Mouse (Mus musculus): ENCODE measurements around the gene Gprc5b.

Gene Gprc5b

GRCm38 (mm10) chr7:118995007-118995406, at the start of gene Gprc5b:
Gene Gprc5b, minus strand, starts transcription at chr7:118995211.
- DNase-seq (ENCODE audit: low read depth, low spot score): peak; percentile 79

DNA sequence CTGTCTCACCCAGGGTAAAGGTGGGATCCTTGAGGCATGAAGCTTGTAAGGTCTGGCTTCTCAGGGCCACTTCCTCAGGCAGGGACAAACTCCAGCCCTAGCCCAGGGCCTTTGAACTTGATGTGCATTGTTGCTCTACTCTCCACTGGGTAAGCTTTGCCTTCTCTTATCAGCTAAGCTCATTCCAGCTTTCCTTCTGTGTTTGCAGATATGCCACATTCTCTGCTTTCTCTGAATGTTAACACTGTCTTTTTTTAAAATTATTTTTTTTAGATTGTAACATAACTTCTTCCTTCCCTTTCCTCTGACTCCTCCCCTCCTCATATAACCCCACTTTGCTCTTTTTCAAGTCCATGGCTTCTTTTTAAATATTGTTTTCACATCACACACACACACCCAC, 46.5 kb upstream of the Gprc5b start:
- DNase-seq (ENCODE audit: low read depth, low spot score): no peak

GRCm38 (mm10) chr7:119037581-119037980, 42.6 kb upstream of the Gprc5b start:
- no peak for DNase-seq (ENCODE audit: low read depth, low spot score)

DNA sequence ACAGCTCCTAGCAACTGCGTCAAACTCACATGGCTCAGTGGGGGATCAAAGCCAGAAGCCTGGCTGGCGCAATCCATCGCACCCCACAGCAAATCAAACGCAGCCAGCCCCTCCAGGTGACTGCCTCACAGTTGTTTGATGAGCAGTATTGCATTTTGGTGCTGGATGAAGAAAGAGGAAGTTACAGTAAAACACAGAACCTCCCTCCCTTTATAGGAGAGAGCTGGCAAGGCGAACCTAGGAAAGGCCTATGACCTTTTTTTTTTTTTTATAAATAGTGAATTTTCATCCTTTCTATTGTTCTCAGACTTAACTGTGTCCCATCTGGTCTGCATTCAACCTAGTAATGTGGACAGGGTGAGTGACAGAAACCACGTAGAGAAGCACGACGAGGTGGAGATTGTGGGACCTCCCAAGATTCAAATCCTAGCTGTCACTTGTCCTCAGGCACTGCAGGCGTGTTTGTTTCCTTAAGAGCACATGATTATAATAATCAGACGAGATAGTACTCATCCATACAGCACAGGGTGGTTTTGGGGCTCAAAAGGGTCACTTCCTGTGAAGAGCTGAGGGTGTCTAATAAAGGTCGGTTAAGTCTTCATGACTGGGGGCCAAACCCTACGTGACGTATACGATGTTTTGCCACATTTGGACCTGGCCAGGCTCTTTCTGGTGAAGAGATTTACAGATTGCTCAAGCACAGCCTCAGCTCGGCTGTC, 39.4 kb upstream of the Gprc5b start:
- no peak for DNase-seq (ENCODE audit: low read depth, low spot score)

- peak; percentile 41 for DNase-seq (ENCODE audit: low read depth, low spot score)
Observed at GRCm38 (mm10) chr7:119023394-119023921, 28.4 kb upstream of the Gprc5b start.

DNA sequence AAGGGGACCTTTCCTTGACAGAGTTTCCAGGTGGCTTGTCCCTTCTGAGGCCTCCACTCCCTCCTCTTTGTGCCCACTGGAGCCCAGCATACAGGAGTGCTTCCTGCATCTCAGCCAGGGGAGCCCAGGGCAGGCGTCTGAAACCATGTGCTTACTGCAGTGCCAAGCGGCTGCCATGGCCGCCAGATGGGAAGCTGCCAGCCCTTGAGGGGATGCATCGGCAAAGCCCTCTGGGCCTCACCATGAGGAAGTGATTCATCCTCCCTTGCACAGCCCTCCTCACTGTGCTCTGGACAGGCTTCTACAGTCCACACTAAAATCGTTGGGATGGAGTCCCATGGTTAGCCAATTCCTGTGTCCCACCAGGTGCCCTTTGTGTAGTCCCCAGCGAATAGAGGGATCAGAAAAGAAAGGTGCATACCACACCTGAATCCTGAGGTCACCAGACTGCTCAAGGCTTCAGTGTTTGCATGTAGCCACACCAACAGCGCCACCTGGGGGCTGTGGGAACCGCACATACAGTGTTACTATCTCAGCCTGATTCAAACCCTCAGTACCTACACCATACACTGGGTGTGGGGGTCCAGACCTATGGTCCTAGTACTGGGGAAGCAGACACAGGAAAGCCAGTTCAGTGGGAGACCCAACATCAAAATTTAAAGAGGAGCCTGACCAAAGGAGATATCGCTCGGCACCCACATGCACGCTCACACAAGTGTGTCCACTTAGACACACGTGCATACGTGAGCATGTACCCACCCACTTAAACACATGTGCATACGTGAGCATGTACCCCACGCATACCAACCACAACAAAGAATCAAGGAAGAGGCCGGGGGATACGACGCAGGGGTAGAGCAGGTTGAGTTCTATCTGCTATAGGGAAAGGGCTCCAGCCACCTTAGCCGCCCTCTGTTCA, 27.5 kb upstream of the Gprc5b start:
- DNase-seq (ENCODE audit: low read depth, low spot score): peak; percentile 36

- DNase-seq (ENCODE audit: low read depth, low spot score): peak; percentile 10
Observed at GRCm38 (mm10) chr7:119019537-119019936, 24.5 kb upstream of the Gprc5b start.

DNA sequence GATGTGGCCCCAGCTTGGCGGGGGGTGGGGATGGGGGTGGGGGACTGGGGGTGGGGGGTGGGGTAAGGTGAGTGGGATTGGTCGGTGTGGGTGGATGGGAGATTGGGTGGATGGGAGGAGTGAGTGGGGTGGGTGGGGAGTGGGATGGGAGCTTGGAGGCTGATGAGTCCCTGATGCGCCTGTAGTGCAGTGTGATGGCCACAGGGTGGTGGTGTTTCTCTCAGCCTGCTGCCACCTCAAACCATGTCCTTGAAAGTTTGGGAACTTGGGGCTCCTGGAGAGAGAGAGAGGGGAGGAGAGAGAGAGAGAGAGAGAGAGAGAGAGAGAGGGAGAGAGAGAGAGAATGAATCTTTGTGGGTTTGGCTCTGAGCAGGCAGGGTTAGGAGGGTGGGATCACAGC, 20.7 kb upstream of the Gprc5b start:
- DNase-seq (ENCODE audit: low read depth, low spot score): peak; percentile 8

GRCm38 (mm10) chr7:119010854-119011529, 16.0 kb upstream of the Gprc5b start:
- peak; percentile 44 for DNase-seq (ENCODE audit: low read depth, low spot score)

- DNase-seq (ENCODE audit: low read depth, low spot score): no peak
Observed at GRCm38 (mm10) chr7:119002501-119002900, 7.5 kb upstream of the Gprc5b start.

DNA sequence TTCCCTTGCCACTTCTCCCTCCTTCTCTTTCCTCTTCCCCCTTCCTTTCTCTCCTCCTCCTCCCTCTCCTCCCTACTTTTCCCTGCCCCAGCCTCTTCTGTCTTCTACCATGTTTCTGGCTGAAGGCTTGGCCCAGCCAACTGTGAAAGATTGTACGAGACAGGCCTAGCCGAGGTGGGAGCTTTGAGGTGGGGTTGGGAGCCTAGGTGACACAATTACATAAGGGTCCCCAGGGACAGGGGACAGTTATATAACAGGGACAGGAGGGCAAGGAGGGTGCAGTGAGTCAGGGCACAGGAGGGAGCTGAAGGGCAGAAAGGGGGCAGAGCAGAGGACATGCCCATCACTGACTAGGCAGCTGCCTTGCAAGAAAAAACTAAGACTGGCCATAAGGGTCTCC, 7.0 kb upstream of the Gprc5b start:
- no peak for DNase-seq (ENCODE audit: low read depth, low spot score)

DNA sequence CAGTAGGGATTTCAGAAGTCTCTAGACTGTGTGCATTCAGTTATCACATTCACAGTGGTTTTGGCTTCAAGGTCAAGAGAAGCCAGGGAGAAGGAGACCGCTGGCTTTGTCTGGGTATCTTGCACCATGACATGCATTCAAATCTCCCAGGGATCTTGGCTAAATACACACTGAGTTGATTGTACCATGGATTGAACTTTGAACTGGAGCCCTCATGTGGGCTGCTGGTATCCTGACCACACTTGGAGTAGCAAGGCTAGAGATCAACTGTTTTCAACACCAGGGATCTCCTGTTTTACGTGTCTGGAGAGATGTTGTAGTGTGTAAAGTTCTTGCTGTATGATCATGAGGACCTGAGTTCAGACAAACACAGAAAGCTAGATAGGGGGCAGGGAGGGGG, 4.8 kb upstream of the Gprc5b start:
- DNase-seq (ENCODE audit: low read depth, low spot score): no peak

GRCm38 (mm10) chr7:118996137-118996837, 1.3 kb upstream of the Gprc5b start:
- DNase-seq (ENCODE audit: low read depth, low spot score): peak; percentile 77

DNA sequence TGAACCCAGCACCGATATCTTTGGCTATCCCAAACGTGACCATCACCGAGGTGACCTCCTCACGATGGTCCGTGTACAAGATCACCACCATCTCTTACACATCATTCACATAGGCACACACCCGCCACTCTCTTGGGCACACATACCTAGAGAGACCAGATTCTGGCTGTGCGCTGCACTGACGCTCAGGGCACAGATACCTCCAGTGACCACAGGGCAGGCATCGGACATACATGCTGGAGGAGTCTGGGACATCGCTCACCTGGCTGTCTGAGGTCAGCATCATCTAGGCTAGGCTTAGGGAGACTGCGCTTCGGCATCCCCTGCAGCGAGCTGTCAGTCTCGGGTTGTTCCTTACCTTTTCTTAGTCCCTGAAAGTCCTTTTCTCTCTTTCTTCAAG, 660 bp upstream of the Gprc5b start:
- DNase-seq (ENCODE audit: low read depth, low spot score): no peak

- no peak for DNase-seq (ENCODE audit: low read depth, low spot score)
Observed at GRCm38 (mm10) chr7:118994231-118994842, 674 bp downstream of the Gprc5b start.

DNA sequence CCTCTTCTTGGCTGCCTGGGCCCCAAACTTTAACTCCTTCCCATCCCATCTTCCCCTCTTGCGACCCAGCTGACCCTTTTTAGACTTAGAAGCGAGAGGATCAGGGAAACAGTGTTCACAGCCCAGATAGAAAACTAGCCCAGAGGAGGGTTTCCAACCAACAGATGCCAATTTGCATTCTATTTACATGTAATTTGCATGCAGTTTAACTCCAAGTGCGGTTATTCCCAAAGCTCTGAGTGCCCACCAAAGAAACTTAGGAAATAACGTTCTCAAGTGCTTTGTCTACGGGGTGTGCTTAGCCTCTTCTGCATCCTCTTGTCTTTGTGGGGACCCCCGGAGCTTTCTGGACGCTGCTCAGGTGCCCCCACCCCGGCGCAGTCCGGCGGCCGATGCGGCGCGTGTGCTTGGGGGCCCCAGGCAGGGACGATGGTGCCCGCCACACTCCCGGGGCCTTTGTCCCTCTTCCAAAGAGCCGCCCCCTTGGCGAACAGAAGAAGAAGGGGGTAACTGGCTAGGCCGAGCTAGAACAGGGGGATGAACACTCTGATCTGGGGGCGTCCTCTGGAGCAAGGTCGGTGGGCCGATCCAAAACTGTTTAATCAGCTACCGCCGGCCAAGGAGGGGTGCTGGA, 1.3 kb downstream of the Gprc5b start:
- no peak for DNase-seq (ENCODE audit: low read depth, low spot score)

DNA sequence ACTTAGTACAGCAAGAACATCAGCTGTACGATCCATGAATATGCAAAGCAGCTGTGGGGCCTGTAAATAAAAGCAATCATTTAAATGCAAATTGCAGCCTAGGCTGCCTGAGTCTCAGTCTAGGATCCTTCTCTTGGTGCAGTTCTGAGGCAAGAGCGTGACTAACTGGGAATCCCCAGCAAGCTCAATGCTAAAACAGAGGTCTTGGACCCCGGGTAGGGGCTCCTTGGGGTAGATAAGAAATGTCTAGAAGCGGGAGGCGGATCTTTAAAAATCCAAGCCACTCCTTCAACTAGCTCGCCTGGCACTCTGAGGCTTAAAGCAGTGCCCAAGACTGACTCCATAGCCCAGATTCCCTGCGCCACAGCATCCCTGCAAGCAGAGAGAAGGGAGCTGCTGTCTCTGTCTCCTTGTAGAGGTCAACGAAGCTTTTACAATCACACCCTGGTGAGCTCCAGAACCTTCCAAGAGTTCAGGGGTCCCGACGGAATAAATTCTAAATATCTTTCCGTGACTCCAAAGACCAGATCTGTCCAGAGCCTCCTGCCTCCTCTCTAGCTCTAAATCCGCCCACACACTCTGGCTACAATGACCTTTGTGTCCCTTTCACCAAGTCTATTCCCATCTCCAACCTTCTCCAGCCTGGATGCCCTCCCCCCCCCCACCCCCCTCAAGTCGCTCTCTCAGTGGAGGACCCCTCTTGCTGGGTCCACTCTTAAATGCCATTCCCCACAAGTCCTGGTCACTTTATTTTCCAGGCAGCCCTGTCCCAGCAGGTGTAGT, 2.2 kb downstream of the Gprc5b start:
- no peak for DNase-seq (ENCODE audit: low read depth, low spot score)

- no peak for DNase-seq (ENCODE audit: low read depth, low spot score)
Observed at GRCm38 (mm10) chr7:118992080-118992560, 2.9 kb downstream of the Gprc5b start.

- no peak for DNase-seq (ENCODE audit: low read depth, low spot score)
Observed at GRCm38 (mm10) chr7:118991341-118991884, 3.6 kb downstream of the Gprc5b start.

Measured in CD4-positive, CD25-positive, alpha-beta regulatory T cell, adult 2 months (primary cell).